Mouse (Mus musculus): ENCODE data around the gene Incenp.

GRCm38 (mm10) chr19:9945800-9946564 is 46.6 kb upstream of the Incenp start:
- no peak for TF ChIP-seq ZKSCAN1 (IDR thresholded peaks at IDR 0.05; ENCODE audit: low read depth, low read length)
- no peak for TF ChIP-seq ETS1 (IDR thresholded peaks at IDR 0.05; ENCODE audit: low read depth, low read length)
- TF ChIP-seq CTCF (IDR thresholded peaks at IDR 0.05 in 2 of 3, conservative IDR thresholded peaks at IDR 0.05 in 1 of 3; ENCODE audit: control insufficient read depth in 1 of 3, insufficient read depth in 1 of 3, low read depth in 2 of 3, low read length in 3 of 3, poor library complexity in 1 of 3, severe bottlenecking in 1 of 3) = no peak
- TF ChIP-seq ZNF384 (IDR thresholded peaks at IDR 0.05; ENCODE audit: low read depth, low read length) = no peak
- no peak for TF ChIP-seq POLR2A (IDR thresholded peaks at IDR 0.05; ENCODE audit: control insufficient read depth in 1 of 2, insufficient read depth in 1 of 2, low read depth in 1 of 2, low read length in 2 of 2, poor library complexity in 1 of 2)
- TF ChIP-seq ELF1 (IDR thresholded peaks at IDR 0.05; ENCODE audit: low read depth, low read length) = no peak
- TF ChIP-seq GATA1 (IDR thresholded peaks at IDR 0.05; ENCODE audit: low read depth, low read length) = no peak
- TF ChIP-seq TCF12 (IDR thresholded peaks at IDR 0.05; ENCODE audit: low read depth, low read length) = no peak
- TF ChIP-seq MAX (IDR thresholded peaks at IDR 0.05; ENCODE audit: low read length) = no peak
